Mouse (Mus musculus): ENCODE measurements around the gene Rhov. TPM values are rescaled to one million over a fixed set of nuclear protein-coding genes. Genes with fewer than 3 reads are reported as not detected.

Gene Rhov
- total and polyA plus RNA-seq, 3 experiments, result 0.17 TPM; not detected in 2

- no peak overlapping the region for H3K27ac ChIP-seq (ENCODE audit: insufficient read depth, low read depth)
- no peaks in the 10 kb centered on the region for H3K9me3 ChIP-seq (replicated peaks; ENCODE audit: low read length)
- dilution Hi-C loops (cut with MboI; ENCODE audit: extremely low pct_ligation_motif_present, extremely low pct_unique_long_range_greater_than_20kb, low sequenced_read_pairs), result no loop called here
- DNase-seq (ENCODE audit: extremely low read depth), result no peak
- H3K27me3 ChIP-seq (replicated peaks), result no peaks in the 10 kb centered on the region
- H3K4me3 ChIP-seq (replicated peaks in 1 of 3; ENCODE audit: low read depth in 2 of 3, low read length in 2 of 3, poor library complexity in 1 of 3), result no peak overlapping the region
- H3K4me1 ChIP-seq (ENCODE audit: control insufficient read depth in 1 of 2, insufficient read depth in 2 of 2), result peaks cover 8 to 23% of the 10 kb centered on the region in 2 experiments
- H3K36me3 ChIP-seq (replicated peaks in 1 of 2; ENCODE audit: control insufficient read depth in 1 of 2, insufficient read depth in 1 of 2, low read length in 1 of 2), result peaks cover 15 to 27% of the 10 kb centered on the region in 2 experiments
- 0 out of 2 replicates have a peak overlapping the region, but pooled peaks have one; percentile 58 for H3K4me2 ChIP-seq (ENCODE audit: insufficient read depth, low read depth, poor library complexity, severe bottlenecking)
- H3K9ac ChIP-seq (ENCODE audit: insufficient read depth, low read depth), result no peak overlapping the region
- TF ChIP-seq TCF12 (IDR thresholded peaks at IDR 0.05; ENCODE audit: low read depth, low read length), result no peak
- TF ChIP-seq NELFE (IDR thresholded peaks at IDR 0.05; ENCODE audit: low read depth, low read length), result no peak
- TF ChIP-seq BHLHE40 (IDR thresholded peaks at IDR 0.05; ENCODE audit: low read depth, low read length), result no peak
- no peak for TF ChIP-seq HCFC1 (IDR thresholded peaks at IDR 0.05; ENCODE audit: low read depth, low read length)
- no peak for TF ChIP-seq ELF1 (IDR thresholded peaks at IDR 0.05; ENCODE audit: low read depth, low read length)
- TF ChIP-seq RCOR1 (conservative IDR thresholded peaks at IDR 0.05; ENCODE audit: low read depth, low read length), result no peak
- TF ChIP-seq USF1 (IDR thresholded peaks at IDR 0.05; ENCODE audit: low read depth, low read length), result peak; percentile 56
- in situ Hi-C loops (cut with MboI; ENCODE audit: low pct_ligation_motif_present, low pct_unique_long_range_greater_than_20kb, low sequenced_read_pairs), result loop anchor here (5.0 kb wide), 1 partner anchor 35 kb away; no protein-coding TSS in a partner anchor
- peaks cover 19% of the 10 kb centered on the region for H3K79me2 ChIP-seq (replicated peaks; ENCODE audit: control insufficient read depth, extremely low read depth, insufficient read depth, poor library complexity, severe bottlenecking)
These were observed 16.3 kb upstream of the Rhov start for GRCm38 (mm10) chr2:119287372-119287771.

- Histone ChIP-seq H3K36me3 (replicated peaks in 1 of 2; ENCODE audit: control insufficient read depth in 1 of 2, insufficient read depth in 1 of 2, low read length in 1 of 2) (no peaks in the 10 kb centered on the region), H3K4me2 (ENCODE audit: insufficient read depth, low read depth, poor library complexity, severe bottlenecking) (no peak overlapping the region), H3K9ac (ENCODE audit: insufficient read depth, low read depth) (no peak overlapping the region), H3K27me3 (replicated peaks) (no peaks in the 10 kb centered on the region), H3K9me3 (replicated peaks; ENCODE audit: low read length) (no peaks in the 10 kb centered on the region), H3K79me2 (replicated peaks; ENCODE audit: control insufficient read depth, extremely low read depth, insufficient read depth, poor library complexity, severe bottlenecking) (no peaks in the 10 kb centered on the region), H3K4me3 (replicated peaks in 1 of 3; ENCODE audit: low read depth in 2 of 3, low read length in 2 of 3, poor library complexity in 1 of 3) (no peak overlapping the region), H3K4me1 (ENCODE audit: control insufficient read depth in 1 of 2, insufficient read depth in 2 of 2) (no peaks in the 10 kb centered on the region), H3K27ac (ENCODE audit: insufficient read depth, low read depth) (no peak overlapping the region)
- DNase-seq (ENCODE audit: extremely low read depth), result no peak
- in situ Hi-C loops (cut with MboI; ENCODE audit: low pct_ligation_motif_present, low pct_unique_long_range_greater_than_20kb, low sequenced_read_pairs), result no loop called here
- dilution Hi-C loops (cut with MboI; ENCODE audit: extremely low pct_ligation_motif_present, extremely low pct_unique_long_range_greater_than_20kb, low sequenced_read_pairs), result no loop called here
- no peak for TF ChIP-seq POLR2A (IDR thresholded peaks at IDR 0.05; ENCODE audit: low read depth, low read length)
- no peak for TF ChIP-seq POLR2AphosphoS2 (IDR thresholded peaks at IDR 0.05; ENCODE audit: low read depth, low read length)
- no peak for TF ChIP-seq MEF2A (IDR thresholded peaks at IDR 0.05; ENCODE audit: borderline replicate concordance, low read depth, low read length)
- TF ChIP-seq PAX5 (IDR thresholded peaks at IDR 0.05; ENCODE audit: low read length), result no peak
These were observed 11.0 kb upstream of the Rhov start for GRCm38 (mm10) chr2:119281899-119282565.

GRCm38 (mm10) chr2:119277810-119278209 lies 6.7 kb upstream of the Rhov start:
- Histone ChIP-seq H3K9me3 (replicated peaks; ENCODE audit: low read length) (no peaks in the 10 kb centered on the region), H3K79me2 (replicated peaks; ENCODE audit: control insufficient read depth, extremely low read depth, insufficient read depth, poor library complexity, severe bottlenecking) (no peaks in the 10 kb centered on the region), H3K9ac (ENCODE audit: insufficient read depth, low read depth) (no peak overlapping the region), H3K27ac (ENCODE audit: insufficient read depth, low read depth) (no peak overlapping the region), H3K4me1 (ENCODE audit: control insufficient read depth in 1 of 2, insufficient read depth in 2 of 2) (peaks cover 3 to 7% of the 10 kb centered on the region in 2 experiments), H3K4me2 (ENCODE audit: insufficient read depth, low read depth, poor library complexity, severe bottlenecking) (no peak overlapping the region), H3K27me3 (replicated peaks) (peaks cover 1% of the 10 kb centered on the region), H3K4me3 (replicated peaks in 1 of 3; ENCODE audit: low read depth in 2 of 3, low read length in 2 of 3, poor library complexity in 1 of 3) (no peak overlapping the region), H3K36me3 (replicated peaks in 1 of 2; ENCODE audit: control insufficient read depth in 1 of 2, insufficient read depth in 1 of 2, low read length in 1 of 2) (no peaks in the 10 kb centered on the region)
- no peak for DNase-seq (ENCODE audit: extremely low read depth)
- dilution Hi-C loops (cut with MboI; ENCODE audit: extremely low pct_ligation_motif_present, extremely low pct_unique_long_range_greater_than_20kb, low sequenced_read_pairs), result no loop called here
- in situ Hi-C loops (cut with MboI; ENCODE audit: low pct_ligation_motif_present, low pct_unique_long_range_greater_than_20kb, low sequenced_read_pairs), result no loop called here
- TF ChIP-seq ELF1 (IDR thresholded peaks at IDR 0.05; ENCODE audit: low read depth, low read length) (no peak), USF2 (conservative IDR thresholded peaks at IDR 0.05; ENCODE audit: low read depth, low read length) (no peak), TBP (conservative IDR thresholded peaks at IDR 0.05; ENCODE audit: low read depth, low read length) (no peak), IRF4 (IDR thresholded peaks at IDR 0.05; ENCODE audit: low read depth, low read length) (no peak), ZMIZ1 (IDR thresholded peaks at IDR 0.05; ENCODE audit: low read depth, low read length) (no peak), NRF1 (IDR thresholded peaks at IDR 0.05; ENCODE audit: low read depth, low read length) (no peak), JUND (conservative IDR thresholded peaks at IDR 0.05; ENCODE audit: low read depth, low read length) (no peak)
